Mouse (Mus musculus) brain, embryonic 14.5 days (tissue): ENCODE measurements around the gene Plce1.

Experiments
- CTCF ChIP-seq: fragments of 200-500 bp; IDR thresholded peaks from 2 replicates; pipeline ENCODE4 v1.5.1; 2012; ENCODE audit warnings: inconsistent platforms, mild to moderate bottlenecking, moderate library complexity, borderline replicate concordance; ENCODE audit not compliant: insufficient read depth, insufficient read length; ENCODE audit errors: extremely low read depth
- POLR2A ChIP-seq: fragments of 200-500 bp; IDR thresholded peaks from 2 replicates; pipeline ENCODE4 v1.6.1; 2012; ENCODE audit warnings: mild to moderate bottlenecking, inconsistent platforms, borderline replicate concordance; ENCODE audit not compliant: poor library complexity, insufficient read depth, insufficient read length, severe bottlenecking; ENCODE audit errors: extremely low read depth

GRCm38 (mm10) chr19:38798801-38799200 lies 317.9 kb downstream of the Plce1 start:
- no peak for TF ChIP-seq POLR2A
- TF ChIP-seq CTCF, result no peak
